Mouse (Mus musculus): Measurements from ENCODE around the gene Arsg.
"Not testable (repeated sequence)": the region's sequence is repeated elsewhere in the genome, so short reads cannot be mapped to it uniquely, and the experiment has no call there.

Gene Arsg

DNA sequence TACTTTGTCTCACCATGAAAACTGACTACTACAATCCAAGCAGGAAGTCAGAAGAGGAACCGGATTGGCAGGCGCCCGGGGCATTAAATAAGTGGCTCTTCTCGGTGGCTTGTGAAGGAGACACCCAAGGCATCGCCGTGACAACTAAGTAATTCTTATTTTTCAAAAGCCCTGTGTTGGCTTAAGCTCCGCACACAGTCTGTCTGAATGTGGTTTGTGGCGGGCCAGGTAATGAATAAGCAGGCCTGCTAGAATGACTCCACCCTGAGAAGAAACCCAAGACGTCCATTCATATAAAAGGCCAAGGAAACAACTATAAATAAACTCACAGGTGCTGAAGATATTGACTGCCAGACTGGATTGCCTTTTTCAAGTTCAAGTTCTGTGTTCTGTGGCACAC lies 142.1 kb downstream of the Arsg start:
- no peak for DNase-seq (ENCODE audit: extremely low spot score, low read depth, low spot score)

DNA sequence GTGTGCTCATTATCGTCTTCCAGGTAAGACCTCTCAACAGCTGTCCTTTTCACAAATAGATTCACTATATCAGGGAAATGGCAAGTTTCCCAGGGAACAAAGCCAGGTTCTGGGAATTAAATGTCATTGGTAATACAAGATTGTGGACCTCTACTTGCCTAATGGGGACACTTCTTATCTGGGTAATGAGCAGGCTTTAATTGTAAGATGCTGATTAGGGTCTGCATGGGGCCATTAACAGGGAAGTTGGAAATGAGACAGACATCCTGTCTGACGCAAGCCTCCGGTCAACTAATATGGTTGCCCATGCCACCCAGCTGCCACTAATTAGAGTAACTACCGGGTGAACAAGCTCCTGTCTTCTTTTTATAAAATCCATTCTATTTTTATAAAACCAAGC lies 143.2 kb downstream of the Arsg start:
- DNase-seq (ENCODE audit: extremely low spot score, low read depth, low spot score), result no peak

DNA sequence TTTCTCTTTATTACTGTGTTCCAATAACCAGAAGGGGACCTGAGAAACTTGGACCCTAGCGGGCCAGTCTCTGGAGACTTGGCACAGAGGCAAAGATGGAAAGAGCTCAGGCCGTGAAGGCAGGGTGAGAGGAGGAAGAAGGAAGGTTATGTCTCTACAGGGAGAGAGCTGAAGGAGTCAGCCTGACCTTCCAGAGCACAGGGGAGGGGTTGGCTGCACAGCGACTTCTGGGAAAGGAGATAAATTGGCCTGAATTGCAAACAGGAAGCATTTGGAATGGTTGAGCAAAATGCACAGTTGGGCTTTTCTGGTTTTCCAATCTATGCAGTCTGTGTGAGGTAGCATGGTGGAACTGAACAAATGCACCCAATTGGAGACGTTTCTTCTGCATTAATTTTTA lies 143.6 kb downstream of the Arsg start:
- no peak for DNase-seq (ENCODE audit: extremely low spot score, low read depth, low spot score)

DNA sequence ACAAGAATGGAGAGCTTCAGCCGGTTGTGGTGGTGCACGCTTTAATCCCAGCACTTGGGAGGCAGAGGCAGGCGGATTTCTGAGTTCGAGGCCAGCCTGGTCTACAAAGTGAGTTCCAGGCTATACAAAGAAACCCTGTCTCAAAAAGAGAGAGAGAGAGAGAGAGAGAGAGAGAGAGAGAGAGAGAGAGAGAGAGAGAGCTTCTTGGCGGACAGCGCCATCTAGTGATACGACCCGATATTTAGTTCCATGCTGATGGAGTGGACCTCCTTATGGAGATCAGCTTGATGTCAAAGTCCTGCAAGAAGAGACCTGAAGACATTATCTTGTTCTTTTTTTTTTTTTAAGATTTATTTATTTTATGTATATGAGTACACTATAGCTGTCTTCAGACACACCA lies 145.9 kb downstream of the Arsg start:
- not testable (repeated sequence) for DNase-seq (ENCODE audit: extremely low spot score, low read depth, low spot score)

DNA sequence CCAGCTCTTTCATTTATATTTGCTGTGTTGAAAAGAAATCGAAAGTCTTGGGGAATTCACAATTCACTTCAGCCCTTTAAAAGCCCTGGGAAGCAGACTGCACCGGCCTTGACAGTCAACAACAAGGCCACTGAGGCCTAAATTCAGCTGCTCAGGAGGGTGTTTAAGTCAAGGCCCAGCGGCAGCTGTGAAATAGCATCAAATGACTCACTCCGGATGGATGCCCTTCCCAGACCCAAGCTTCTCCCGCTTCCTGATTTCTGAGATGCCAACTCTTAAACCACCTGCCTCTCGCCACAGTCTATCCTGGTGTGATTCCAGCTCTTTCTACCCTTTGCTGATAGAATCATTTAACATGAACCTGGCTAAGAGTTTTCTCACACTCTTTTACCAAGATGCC lies 147.2 kb downstream of the Arsg start:
- no peak for DNase-seq (ENCODE audit: extremely low spot score, low read depth, low spot score)

DNA sequence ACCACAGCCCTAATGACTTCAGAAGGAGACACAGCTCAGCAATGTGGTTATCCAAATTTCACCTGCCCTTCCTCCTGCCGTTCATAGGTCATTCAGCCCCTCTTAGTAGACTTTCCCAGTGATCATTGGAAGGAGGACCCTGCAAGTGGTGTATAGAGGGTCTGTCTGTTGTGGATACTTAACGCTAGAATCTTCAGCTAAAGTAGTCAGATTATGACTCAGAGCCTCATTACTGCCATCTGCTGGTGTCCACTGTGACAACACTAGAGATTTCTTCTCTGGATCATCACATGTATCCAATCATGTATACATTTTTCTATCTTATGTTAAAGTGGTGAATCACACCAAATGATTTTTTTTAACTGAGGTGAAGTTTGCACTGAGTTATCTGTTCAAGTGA lies 148.0 kb downstream of the Arsg start:
- DNase-seq (ENCODE audit: extremely low spot score, low read depth, low spot score), result no peak

DNA sequence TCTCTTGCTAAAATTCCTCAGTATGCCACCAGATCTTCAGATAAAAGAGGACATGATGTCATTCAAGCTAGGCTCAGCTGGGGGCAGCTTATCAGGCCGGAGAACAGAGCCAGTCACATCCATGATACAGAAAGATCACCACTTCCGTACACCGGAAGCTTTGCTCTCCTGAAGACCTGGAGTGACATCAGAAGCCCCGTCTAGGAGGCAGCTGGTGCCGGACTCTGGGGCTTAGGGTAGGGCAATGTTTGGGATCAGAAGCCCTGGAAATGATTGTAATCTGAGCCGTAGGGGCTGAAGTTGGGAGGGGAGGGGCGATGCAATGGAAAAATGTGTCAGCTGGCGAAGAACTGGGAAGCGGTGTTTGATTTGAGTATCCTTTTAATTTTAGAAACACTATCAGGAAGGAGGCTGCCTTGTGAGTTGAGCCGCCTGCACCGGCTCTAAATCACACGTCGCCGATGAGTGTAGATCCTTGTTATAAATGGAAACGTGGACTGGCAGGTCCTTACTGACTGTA lies 149.4 kb downstream of the Arsg start:
- DNase-seq (ENCODE audit: extremely low spot score, low read depth, low spot score), result no peak

Measured in hindlimb bud, embryonic 11.5 days (tissue).